Mouse (Mus musculus) G1E-ER4 (cell line): Measurements from ENCODE around the gene Enpep. TPM values are rescaled to one million over a fixed set of nuclear protein-coding genes. Genes with fewer than 3 reads are reported as not detected.

Experiments
- GATA1 ChIP-seq: IDR thresholded peaks from one replicate; pipeline ENCODE4 v1.8.0; 2012; ENCODE audit warnings: low read length, inconsistent platforms
- polyA plus RNA-seq: library from polyadenylated mRNA; stranded (reverse); fragments of >175 nt; gene quantifications from 2 replicates; pipeline ENCODE4 v1.2.3, GENCODE M21; 2012

Enpep gene
- polyA plus RNA-seq, 1 experiment, result not detected

DNA sequence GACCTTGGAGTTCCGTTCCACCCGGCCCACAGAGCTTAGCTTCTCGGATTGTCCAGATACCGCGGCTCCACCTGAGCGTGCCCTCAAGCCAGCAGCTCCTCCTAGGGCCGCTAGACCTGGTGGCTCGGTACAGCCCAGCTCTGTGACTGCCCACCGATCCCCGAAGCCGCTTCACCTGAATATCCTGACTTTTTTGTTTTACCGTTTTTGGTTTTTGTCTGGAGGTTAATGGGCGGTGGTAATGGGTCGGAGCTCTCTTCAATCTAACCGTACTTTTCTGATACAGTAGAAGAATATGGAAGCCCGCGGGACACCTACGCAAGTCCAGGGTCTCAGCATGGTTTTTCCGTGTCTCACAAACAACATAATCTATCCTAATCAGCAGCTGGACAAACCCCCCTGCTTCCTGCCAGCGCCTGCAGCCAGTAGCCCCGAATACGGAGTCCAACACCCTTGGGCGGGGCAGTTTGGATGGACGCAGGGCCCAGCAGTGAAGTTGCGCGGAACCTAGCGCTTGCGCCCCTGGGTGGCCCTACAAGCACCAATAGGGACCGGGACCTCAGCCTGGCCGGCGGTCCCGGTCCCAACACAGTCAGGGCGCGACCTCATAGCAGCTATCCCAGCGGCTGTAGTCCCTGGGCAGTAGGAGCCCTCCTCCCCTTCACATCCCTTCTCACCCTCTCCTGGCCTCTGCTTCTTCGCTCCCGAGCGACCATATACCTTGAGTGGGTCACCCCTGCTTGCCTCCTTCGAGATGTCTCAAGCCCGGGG lies 107.5 kb downstream of the Enpep start:
- TF ChIP-seq GATA1, result no peak

DNA sequence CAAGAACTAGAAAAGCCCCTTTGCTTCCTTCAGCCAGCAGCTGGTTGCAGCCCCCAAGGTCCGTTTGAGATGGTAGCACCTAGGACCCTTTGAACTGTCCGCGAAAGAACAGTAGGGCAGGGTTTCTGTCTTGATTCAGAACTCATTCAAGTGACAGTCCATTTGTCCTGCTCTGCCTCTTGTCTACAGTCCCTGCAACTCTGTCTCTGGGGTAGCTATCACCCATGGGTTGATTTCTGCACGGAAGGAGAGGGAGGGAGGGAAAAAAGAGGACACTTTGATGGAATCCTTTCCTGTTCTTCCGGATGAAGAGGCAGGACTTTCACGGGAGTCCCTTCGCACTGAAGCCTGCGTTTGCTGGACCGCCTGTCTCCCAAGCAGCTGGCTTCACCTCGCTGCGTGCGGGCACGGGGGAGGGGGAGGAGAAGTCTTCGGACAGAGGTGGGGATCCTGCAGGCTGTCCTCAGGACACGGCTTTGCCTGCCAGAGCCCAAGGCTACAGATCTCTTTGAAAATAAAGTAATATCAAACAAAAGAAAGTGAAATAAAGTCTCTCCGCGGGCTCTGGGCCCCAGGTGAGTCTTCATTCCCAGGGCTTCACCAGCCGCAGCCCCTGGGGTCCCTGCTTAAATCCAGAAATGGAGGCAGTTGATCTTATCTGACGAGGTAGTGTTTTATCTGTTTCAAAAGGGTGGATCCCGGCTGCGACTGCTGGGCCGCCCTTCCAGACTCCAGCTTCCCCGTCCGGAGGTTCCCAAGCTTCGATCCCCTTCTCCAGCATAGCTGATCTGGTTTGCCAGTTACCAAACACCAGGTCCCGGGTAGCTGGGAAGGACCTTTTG lies 108.3 kb downstream of the Enpep start:
- no peak for TF ChIP-seq GATA1

DNA sequence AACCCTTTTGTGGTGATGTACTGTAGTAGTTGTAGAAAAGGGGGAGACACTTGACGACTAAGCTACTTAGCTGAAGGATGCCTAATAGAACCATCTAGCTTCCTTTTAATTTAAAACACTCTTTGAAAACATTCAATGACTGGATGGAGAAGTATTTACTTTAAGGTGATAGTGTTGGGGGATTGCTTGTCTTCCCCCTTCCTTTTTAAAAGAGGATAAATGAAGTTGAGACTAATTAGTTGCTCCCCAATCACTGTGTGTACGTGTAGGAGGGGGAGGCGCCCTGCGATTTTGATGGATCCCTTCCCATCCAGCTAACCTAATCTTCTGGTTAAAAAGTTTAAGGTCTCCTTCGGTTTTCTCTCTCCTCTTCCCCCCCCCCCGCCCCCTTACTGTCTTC lies 109.1 kb downstream of the Enpep start:
- no peak for TF ChIP-seq GATA1

DNA sequence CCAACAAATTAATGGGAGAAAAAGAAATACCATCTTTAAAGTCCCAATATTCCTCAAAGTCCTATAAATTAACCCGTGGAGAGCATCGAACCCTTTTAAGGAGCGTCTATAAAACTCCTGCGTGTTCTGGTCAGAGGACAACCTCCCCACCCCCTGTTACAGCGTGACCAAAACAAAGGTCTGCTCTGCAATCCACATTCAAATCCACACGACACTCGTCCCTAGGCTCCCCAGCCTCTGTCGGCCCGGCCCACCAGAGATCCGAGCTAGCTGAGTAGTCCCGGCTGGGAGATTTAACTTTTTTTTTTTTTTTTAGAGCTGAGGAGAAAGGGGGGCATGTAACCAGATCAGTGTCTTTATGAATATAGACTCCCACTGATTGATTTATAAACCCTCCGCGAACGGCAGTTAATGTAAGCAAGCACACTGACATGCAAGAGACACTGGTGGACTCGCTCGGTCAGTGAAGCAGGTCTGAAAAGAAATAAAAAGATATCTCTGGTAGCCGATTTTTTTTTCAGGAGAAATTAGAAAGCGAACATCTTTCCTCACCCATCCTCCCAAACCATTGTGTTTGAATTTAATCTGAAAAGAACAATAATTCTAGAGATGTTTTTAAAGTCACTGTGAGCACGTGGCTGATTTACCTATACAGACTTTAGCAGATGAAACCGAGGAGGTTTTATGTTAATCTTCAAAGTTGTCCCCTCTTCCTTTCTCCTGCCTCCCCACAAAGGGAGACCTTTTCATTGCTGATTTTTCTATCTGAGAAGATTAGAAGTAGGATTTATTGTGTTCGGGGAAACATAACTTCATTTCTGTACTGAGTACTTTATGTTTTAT lies 109.9 kb downstream of the Enpep start:
- no peak for TF ChIP-seq GATA1

DNA sequence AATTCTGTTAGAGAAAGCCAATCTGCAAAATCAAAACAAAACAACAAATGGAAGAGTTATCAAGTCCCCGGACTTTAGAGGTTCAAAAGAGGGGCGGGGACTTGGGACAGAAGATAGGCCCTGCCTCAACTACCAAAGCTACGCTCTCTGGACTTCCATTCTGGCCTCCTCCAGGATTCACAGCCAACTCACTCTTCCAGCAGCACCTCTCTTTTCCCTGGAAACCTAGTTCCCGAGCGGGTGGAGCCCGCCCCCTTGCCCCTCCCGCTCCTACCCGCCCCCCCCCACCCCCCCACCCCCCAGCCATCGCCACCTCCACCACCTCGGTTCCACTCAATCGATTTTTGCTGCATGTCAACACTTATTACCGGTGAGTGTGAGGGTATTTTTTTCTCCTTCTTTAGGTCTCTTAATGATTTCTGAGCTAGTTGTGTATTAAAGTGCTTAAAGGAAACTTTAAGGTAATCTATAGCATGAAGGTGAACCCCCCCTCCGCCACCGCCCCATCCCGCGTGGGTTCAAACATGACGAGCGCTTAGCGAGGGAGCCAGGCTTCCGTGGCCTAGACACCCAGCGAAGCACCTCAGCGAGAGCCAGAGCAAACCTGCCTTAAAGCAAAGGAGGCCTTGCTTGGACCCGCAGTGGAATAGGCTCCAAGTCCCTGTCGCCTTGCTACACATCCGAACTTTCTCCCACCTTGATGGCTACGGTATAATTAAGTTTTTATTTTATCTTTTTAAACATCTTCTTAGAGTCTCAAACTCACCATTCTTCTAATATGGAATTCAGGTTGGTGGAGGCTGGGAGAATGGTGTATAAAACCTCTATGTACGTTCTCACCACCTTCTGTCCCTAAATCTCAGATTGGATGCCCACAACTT lies 110.9 kb downstream of the Enpep start:
- no peak for TF ChIP-seq GATA1

DNA sequence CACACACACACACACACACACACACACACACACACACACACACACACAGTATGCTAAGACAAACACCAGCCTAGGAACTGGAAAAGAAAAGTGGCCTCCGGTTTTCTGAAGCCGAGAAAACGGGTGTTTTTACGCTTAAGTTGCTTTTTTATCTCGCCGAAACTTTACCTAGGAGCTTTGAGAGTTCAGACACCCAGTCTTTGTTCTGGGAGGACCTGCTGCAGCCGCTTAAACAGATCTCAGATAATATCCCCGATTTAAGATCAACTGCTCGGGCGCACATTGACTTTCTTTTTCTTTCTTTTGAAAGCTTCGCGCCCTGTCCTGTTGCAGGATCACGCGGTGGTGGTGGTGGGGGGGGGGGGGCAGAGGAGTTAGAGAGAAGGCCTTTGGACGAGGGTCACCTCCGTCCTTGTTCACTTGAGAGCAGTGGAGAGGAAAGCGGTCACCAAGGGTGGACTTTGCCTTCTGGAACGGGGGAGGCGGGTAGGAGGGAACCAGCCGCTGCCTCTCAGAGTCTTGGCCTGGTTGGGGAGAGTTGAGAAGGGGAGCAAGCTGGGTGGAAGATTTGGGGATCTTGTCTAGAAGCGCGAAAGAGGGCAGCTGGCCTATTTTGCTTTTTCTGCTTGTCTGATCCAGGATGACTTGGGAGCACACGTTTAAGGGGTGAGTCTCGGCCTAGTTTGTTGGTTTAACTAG lies 111.7 kb downstream of the Enpep start:
- TF ChIP-seq GATA1, result no peak

DNA sequence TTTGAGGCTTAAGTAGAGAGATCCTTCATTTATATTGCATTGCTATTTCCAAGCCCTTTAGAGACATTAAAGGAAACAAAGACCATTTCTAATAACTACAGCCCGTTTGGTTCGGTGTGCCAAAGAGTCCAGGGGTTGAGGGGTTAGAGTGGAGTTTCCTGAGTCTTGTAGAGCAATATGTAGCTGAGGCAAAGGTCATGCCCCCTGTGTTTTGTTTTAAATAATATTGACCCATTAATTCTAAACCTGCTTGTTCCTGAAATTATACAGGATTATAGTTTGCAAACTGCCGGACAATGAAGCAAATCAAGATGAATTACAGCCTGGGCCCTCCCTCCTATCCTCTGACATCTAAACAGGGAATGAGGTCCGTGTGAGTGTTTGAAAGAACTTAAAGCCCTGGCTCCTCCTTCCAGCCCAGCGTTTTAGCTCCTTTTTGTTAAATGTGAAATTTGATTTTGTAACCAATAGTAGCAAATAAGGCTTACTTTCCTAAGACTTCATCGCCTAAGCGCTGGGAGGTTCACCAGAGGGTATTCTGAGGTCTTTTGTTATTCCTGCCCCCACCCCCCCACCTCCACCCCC lies 112.3 kb downstream of the Enpep start:
- TF ChIP-seq GATA1, result no peak

Other genes starting within 250 kb of the Enpep start
- not detected in 2 replicates for gene Pitx2, start 132.8 kb downstream of the Enpep start, polyA plus RNA-seq
- gene Elovl6, start 199.6 kb upstream of the Enpep start, polyA plus RNA-seq, result 3.7 and 5.2 TPM in 2 replicates